In genomic region chr4:12671399-12671798, GRCm38 (mm10) we compare ENCODE assay signal across 26 mouse cellular contexts.
A peak's percentile ranks its signal among the peaks of the same experiment; 100 is the strongest.
DNase-seq lines count a peak whose midpoint lies in the region; ATAC-seq and TF ChIP-seq lines count a peak whose summit lies in the region.
"Had no signal": no experiment of that assay in that cellular context is flagged by ENCODE, and none has a peak within 500 bp of the region (broad histone marks: within the 10 kb centered on the region; RNA-seq: fewer than 3 reads in every experiment).

No protein-coding gene starts in this region.

- DNase-seq in forebrain, postnatal 0 days: no peak
- peak; percentile 45 for DNase-seq in forebrain, embryonic 14.5 days (ENCODE audit: low spot score)
- no peak for DNase-seq in forebrain, embryonic 10.5 days (ENCODE audit: extremely low spot score, low spot score)
- DNase-seq in midbrain, embryonic 14.5 days: peak; percentile 5
- no peak for DNase-seq in midbrain, embryonic 10.5 days (ENCODE audit: low spot score)
- DNase-seq in brain, embryonic 14.5 days (ENCODE audit: low read depth): peak; percentile 67
- DNase-seq: adrenal gland, adult 8-10 months; adrenal gland, postnatal 14 days; adrenal gland, postnatal 36 days; B cell, adult 2 months; cerebellum, adult 11 months; cerebellum, adult 18-20 months; cerebellum, adult 8-10 months; cerebellum, adult 9-11 months; cerebellum, postnatal 14 days; cerebellum, postnatal 36 days; embryo, embryonic 11 days had no signal

- H3K4me3 ChIP-seq in forebrain, embryonic 12.5 days (replicated peaks): no peak overlapping the region
- H3K4me3 ChIP-seq in forebrain, postnatal 0 days (ENCODE audit: low read depth, low read length): no peak overlapping the region
- H3K4me3 ChIP-seq in forebrain, embryonic 14.5 days (ENCODE audit: low read depth, low read length): no peak overlapping the region
- no peak overlapping the region for H3K4me3 ChIP-seq in forebrain, embryonic 10.5 days
- H3K4me3 ChIP-seq in midbrain, embryonic 14.5 days (replicated peaks; ENCODE audit: low read depth, low read length): no peak overlapping the region
- H3K4me3 ChIP-seq in midbrain, embryonic 10.5 days: no peak overlapping the region
- H3K4me3 ChIP-seq: embryonic facial prominence, embryonic 13.5 days; embryonic facial prominence, embryonic 15.5 days; erythroblast, embryonic 14.5 days had no signal

- H3K36me3 ChIP-seq in forebrain, embryonic 12.5 days (replicated peaks): no peaks in the 10 kb centered on the region
- H3K36me3 ChIP-seq in forebrain, postnatal 0 days (ENCODE audit: insufficient read depth): no peaks in the 10 kb centered on the region
- no peaks in the 10 kb centered on the region for H3K36me3 ChIP-seq in forebrain, embryonic 14.5 days (ENCODE audit: control insufficient read depth, insufficient read depth, low read length)
- no peaks in the 10 kb centered on the region for H3K36me3 ChIP-seq in forebrain, embryonic 10.5 days (replicated peaks)
- H3K36me3 ChIP-seq in midbrain, embryonic 14.5 days (ENCODE audit: control insufficient read depth, insufficient read depth, low read length): no peaks in the 10 kb centered on the region
- no peaks in the 10 kb centered on the region for H3K36me3 ChIP-seq in midbrain, embryonic 10.5 days
- H3K36me3 ChIP-seq: embryonic facial prominence, embryonic 13.5 days; embryonic facial prominence, embryonic 15.5 days; G1E had no signal

- H3K27ac ChIP-seq in forebrain, embryonic 12.5 days: no peak overlapping the region
- H3K27ac ChIP-seq in forebrain, postnatal 0 days (ENCODE audit: low read depth, low read length): no peak overlapping the region
- H3K27ac ChIP-seq in forebrain, embryonic 14.5 days (ENCODE audit: low read depth, low read length): no peak overlapping the region
- H3K27ac ChIP-seq in forebrain, embryonic 10.5 days: no peak overlapping the region
- H3K27ac ChIP-seq in midbrain, embryonic 14.5 days (replicated peaks; ENCODE audit: low read depth, low read length): no peak overlapping the region
- no peak overlapping the region for H3K27ac ChIP-seq in midbrain, embryonic 10.5 days (replicated peaks)
- H3K27ac ChIP-seq: embryonic facial prominence, embryonic 13.5 days; embryonic facial prominence, embryonic 15.5 days had no signal

- H3K4me2 ChIP-seq in forebrain, embryonic 12.5 days: no peak overlapping the region
- no peak overlapping the region for H3K4me2 ChIP-seq in forebrain, postnatal 0 days (ENCODE audit: low read depth)
- H3K4me2 ChIP-seq in forebrain, embryonic 14.5 days (ENCODE audit: low read length): no peak overlapping the region
- no peak overlapping the region for H3K4me2 ChIP-seq in midbrain, embryonic 14.5 days (ENCODE audit: low read length)
- H3K4me2 ChIP-seq: embryonic facial prominence, embryonic 13.5 days; embryonic facial prominence, embryonic 15.5 days had no signal

- no peaks in the 10 kb centered on the region for H3K4me1 ChIP-seq in forebrain, embryonic 12.5 days
- H3K4me1 ChIP-seq in forebrain, postnatal 0 days (ENCODE audit: insufficient read depth): no peaks in the 10 kb centered on the region
- no peaks in the 10 kb centered on the region for H3K4me1 ChIP-seq in forebrain, embryonic 14.5 days (ENCODE audit: control insufficient read depth, insufficient read depth, low read length)
- no peaks in the 10 kb centered on the region for H3K4me1 ChIP-seq in forebrain, embryonic 10.5 days
- no peaks in the 10 kb centered on the region for H3K4me1 ChIP-seq in midbrain, embryonic 14.5 days (ENCODE audit: control insufficient read depth, insufficient read depth, low read length)
- no peaks in the 10 kb centered on the region for H3K4me1 ChIP-seq in midbrain, embryonic 10.5 days
- H3K4me1 ChIP-seq: embryonic facial prominence, embryonic 13.5 days; embryonic facial prominence, embryonic 15.5 days had no signal

- TF ChIP-seq POLR2A in brain, embryonic 14.5 days (IDR thresholded peaks at IDR 0.05; ENCODE audit: borderline replicate concordance, extremely low read depth, insufficient read depth, insufficient read length, poor library complexity, severe bottlenecking): no peak

- no peaks in the 10 kb centered on the region for H3K27me3 ChIP-seq in forebrain, embryonic 12.5 days
- H3K27me3 ChIP-seq in forebrain, postnatal 0 days (ENCODE audit: insufficient read depth, low read length): no peaks in the 10 kb centered on the region
- no peaks in the 10 kb centered on the region for H3K27me3 ChIP-seq in forebrain, embryonic 14.5 days (replicated peaks; ENCODE audit: control insufficient read depth, insufficient read depth, low read length)
- H3K27me3 ChIP-seq in forebrain, embryonic 10.5 days (ENCODE audit: poor library complexity, severe bottlenecking): no peaks in the 10 kb centered on the region
- no peaks in the 10 kb centered on the region for H3K27me3 ChIP-seq in midbrain, embryonic 14.5 days (ENCODE audit: control insufficient read depth, insufficient read depth, low read length)
- H3K27me3 ChIP-seq in midbrain, embryonic 10.5 days (ENCODE audit: low read depth, poor library complexity, severe bottlenecking): no peaks in the 10 kb centered on the region
- H3K27me3 ChIP-seq: CH12.LX; embryonic facial prominence, embryonic 13.5 days; embryonic facial prominence, embryonic 15.5 days; Patski had no signal

- peak; percentile 46; the same call in 1 of the 2 replicates for ATAC-seq in forebrain, embryonic 12.5 days (ENCODE audit: low FRiP score)
- no peak for ATAC-seq in forebrain, postnatal 0 days
- ATAC-seq in forebrain, embryonic 14.5 days: peak; percentile 90
- no peak for ATAC-seq in midbrain, embryonic 14.5 days (ENCODE audit: low FRiP score, low TSS enrichment)
- ATAC-seq: activated CD4-positive, CD25-positive, alpha-beta regulatory T cell, adult 4 months; CD4-positive, CD25-positive, alpha-beta regulatory T cell, adult 4 months; Patski had no signal

- 55% methylated on average over 7 of the region's 7 CpGs for WGBS in forebrain, embryonic 12.5 days
- 49% methylated on average over 7 of the region's 7 CpGs for WGBS in forebrain, postnatal 0 days
- WGBS in forebrain, embryonic 14.5 days: 60% methylated on average over 7 of the region's 7 CpGs
- 78% methylated on average over 7 of the region's 7 CpGs for WGBS in forebrain, embryonic 10.5 days
- WGBS in midbrain, embryonic 14.5 days: 69% methylated on average over 7 of the region's 7 CpGs
- 83% methylated on average over 7 of the region's 7 CpGs for WGBS in midbrain, embryonic 10.5 days

- no peak overlapping the region for H3K9ac ChIP-seq in forebrain, embryonic 12.5 days
- no peak overlapping the region for H3K9ac ChIP-seq in forebrain, postnatal 0 days
- H3K9ac ChIP-seq in forebrain, embryonic 14.5 days (ENCODE audit: low read length): no peak overlapping the region
- H3K9ac ChIP-seq in midbrain, embryonic 14.5 days (replicated peaks; ENCODE audit: low read length): no peak overlapping the region
- H3K9ac ChIP-seq: embryonic facial prominence, embryonic 13.5 days; embryonic facial prominence, embryonic 15.5 days had no signal

- no peak for TF ChIP-seq CTCF in forebrain, postnatal 0 days (IDR thresholded peaks at IDR 0.05; ENCODE audit: low read depth)
- no peak for TF ChIP-seq CTCF in brain, embryonic 14.5 days (IDR thresholded peaks at IDR 0.05; ENCODE audit: borderline replicate concordance, extremely low read depth, insufficient read depth, insufficient read length)

- H3K9me3 ChIP-seq in forebrain, embryonic 12.5 days: no peaks in the 10 kb centered on the region
- H3K9me3 ChIP-seq in forebrain, postnatal 0 days (ENCODE audit: low read length): no peaks in the 10 kb centered on the region
- no peaks in the 10 kb centered on the region for H3K9me3 ChIP-seq in forebrain, embryonic 14.5 days (replicated peaks; ENCODE audit: control insufficient read depth, low read length)
- H3K9me3 ChIP-seq in forebrain, embryonic 10.5 days: no peaks in the 10 kb centered on the region
- no peaks in the 10 kb centered on the region for H3K9me3 ChIP-seq in midbrain, embryonic 14.5 days (ENCODE audit: control insufficient read depth, low read length)
- no peaks in the 10 kb centered on the region for H3K9me3 ChIP-seq in midbrain, embryonic 10.5 days (replicated peaks)
- H3K9me3 ChIP-seq: embryonic facial prominence, embryonic 13.5 days; embryonic facial prominence, embryonic 15.5 days; G1E had no signal

Comparison
In these comparisons a context has a peak if more than half of its experiments do, and no peak if none do; other contexts are left out.
1. ATAC-seq: peak in forebrain, embryonic 12.5 days (single experiment) and forebrain, embryonic 14.5 days (single experiment); none in forebrain, postnatal 0 days (single experiment) and midbrain, embryonic 14.5 days (single experiment).
2. DNase-seq: peak in forebrain, embryonic 14.5 days (single experiment), midbrain, embryonic 14.5 days (single experiment) and brain, embryonic 14.5 days (single experiment); none in forebrain, postnatal 0 days (single experiment), forebrain, embryonic 10.5 days (single experiment) and midbrain, embryonic 10.5 days (single experiment).